Mouse (Mus musculus): ENCODE results near the gene Cxcl17. TPM values are rescaled to one million over a fixed set of nuclear protein-coding genes. Genes with fewer than 3 reads are reported as not detected.
A peak's percentile ranks its signal among the peaks of the same experiment; 100 is the strongest.

Cxcl17 gene
- polyA plus RNA-seq, 1 experiment from 2014 or later, result 0.47 TPM

DNA sequence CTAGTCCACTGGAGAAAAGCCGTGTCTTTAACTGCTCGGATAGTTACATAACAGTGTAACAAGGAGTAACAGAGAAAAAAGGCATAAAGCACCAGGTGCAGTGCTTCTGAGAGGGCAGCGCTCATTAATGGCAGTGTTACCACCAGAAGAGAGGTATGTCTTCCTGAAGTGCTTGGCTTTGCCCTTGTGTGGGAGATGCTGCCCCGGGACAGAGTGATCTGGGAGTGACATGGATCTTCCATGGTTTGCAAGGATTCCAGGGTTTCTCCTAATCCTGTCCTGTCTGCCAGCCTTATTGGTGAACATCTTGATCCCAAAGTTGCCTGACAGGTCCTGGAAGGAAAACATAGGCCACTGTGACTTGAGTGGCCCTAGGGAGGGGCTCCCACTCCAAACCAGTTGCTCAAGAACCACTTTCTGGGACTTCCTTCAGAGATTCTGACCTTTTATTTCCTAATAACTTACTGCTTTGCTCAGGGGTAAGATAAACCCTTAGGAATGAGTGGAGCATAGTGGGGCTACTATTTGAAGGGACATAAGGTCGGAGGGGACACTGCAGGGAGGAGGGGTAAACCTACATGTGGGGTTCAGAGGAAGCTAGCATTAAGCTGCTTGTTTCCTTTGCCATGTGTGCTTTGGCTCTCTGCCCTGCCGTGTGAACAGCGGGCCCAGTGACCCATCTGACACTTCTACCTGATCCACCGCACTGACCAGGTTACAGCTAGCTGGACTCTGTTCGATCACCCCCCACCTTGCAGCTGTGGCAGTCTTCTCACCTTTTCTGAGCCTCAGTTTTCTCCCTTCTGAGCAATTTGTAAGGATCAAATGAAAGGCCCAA is 27.5 kb upstream of the Cxcl17 start:
- Histone ChIP-seq H3K9ac (ENCODE audit: low read depth, low read length) (no peak overlapping the region), H3K9me3 (replicated peaks; ENCODE audit: low read length) (no peaks in the 10 kb centered on the region), H3K27ac (no peak overlapping the region), H3K36me3 (ENCODE audit: insufficient read depth, low read length) (no peaks in the 10 kb centered on the region), H3K27me3 (ENCODE audit: insufficient read depth, low read length) (no peaks in the 10 kb centered on the region), H3K4me3 (replicated peaks; ENCODE audit: low read depth, low read length) (no peak overlapping the region), H3K4me2 (ENCODE audit: low read length) (no peak overlapping the region), H3K4me1 (replicated peaks; ENCODE audit: insufficient read depth, low read length) (0 out of 2 replicates have a peak, but pooled peaks cover 4% of the 10 kb centered on the region)
- ATAC-seq (replicated peaks; ENCODE audit: low FRiP score, low read depth), result no peak
- WGBS, result 46% methylated on average over 9 of the region's 9 CpGs
- no peak for DNase-seq (ENCODE audit: low spot score)
- no peak for TF ChIP-seq CTCF (IDR thresholded peaks at IDR 0.05; ENCODE audit: low read depth)

- no peak overlapping the region for H3K4me2 ChIP-seq (ENCODE audit: low read length)
- H3K36me3 ChIP-seq (ENCODE audit: insufficient read depth, low read length), result no peaks in the 10 kb centered on the region
- H3K27ac ChIP-seq, result no peak overlapping the region
- no peak overlapping the region for H3K9ac ChIP-seq (ENCODE audit: low read depth, low read length)
- 74% methylated on average over 8 of the region's 8 CpGs for WGBS
- DNase-seq (ENCODE audit: low spot score) (no peak), ATAC-seq (replicated peaks; ENCODE audit: low FRiP score, low read depth) (no peak)
- H3K4me1 ChIP-seq (replicated peaks; ENCODE audit: insufficient read depth, low read length), result 0 out of 2 replicates have a peak, but pooled peaks cover 4% of the 10 kb centered on the region
- H3K27me3 ChIP-seq (ENCODE audit: insufficient read depth, low read length), result no peaks in the 10 kb centered on the region
- no peak overlapping the region for H3K4me3 ChIP-seq (replicated peaks; ENCODE audit: low read depth, low read length)
- TF ChIP-seq CTCF (IDR thresholded peaks at IDR 0.05; ENCODE audit: low read depth), result no peak
- no peaks in the 10 kb centered on the region for H3K9me3 ChIP-seq (replicated peaks; ENCODE audit: low read length)
Observed at GRCm38 (mm10) chr7:25439124-25439822, 26.6 kb upstream of the Cxcl17 start.

DNA sequence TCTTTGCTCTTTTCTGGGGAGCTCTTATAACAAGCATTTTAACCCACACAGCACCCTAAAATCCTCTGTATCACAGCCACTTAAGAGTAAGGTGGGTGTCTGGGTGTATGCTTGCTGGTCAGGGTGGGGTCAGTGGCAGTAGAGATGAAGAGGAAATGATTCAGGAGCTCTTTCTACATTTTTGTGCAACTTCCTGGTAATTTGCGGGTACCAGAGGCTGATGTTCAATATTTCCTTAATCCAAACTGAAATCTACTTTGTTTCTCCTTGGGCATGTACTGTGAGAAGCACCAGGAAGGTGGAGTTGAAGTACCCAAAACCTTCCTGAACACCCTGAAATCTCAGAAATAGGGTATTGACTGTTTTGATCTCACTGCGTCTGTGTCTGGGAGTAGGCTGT is 24.0 kb upstream of the Cxcl17 start:
- TF ChIP-seq CTCF (IDR thresholded peaks at IDR 0.05; ENCODE audit: low read depth), result no peak
- no peak overlapping the region for H3K4me2 ChIP-seq (ENCODE audit: low read length)
- no peak overlapping the region for H3K9ac ChIP-seq (ENCODE audit: low read depth, low read length)
- no peaks in the 10 kb centered on the region for H3K36me3 ChIP-seq (ENCODE audit: insufficient read depth, low read length)
- WGBS, result 75% methylated on average over 2 of the region's 2 CpGs
- H3K9me3 ChIP-seq (replicated peaks; ENCODE audit: low read length), result no peaks in the 10 kb centered on the region
- no peaks in the 10 kb centered on the region for H3K27me3 ChIP-seq (ENCODE audit: insufficient read depth, low read length)
- peaks cover 12% of the 10 kb centered on the region; the same call in 1 of the 2 replicates for H3K4me1 ChIP-seq (replicated peaks; ENCODE audit: insufficient read depth, low read length)
- DNase-seq (ENCODE audit: low spot score) (no peak), ATAC-seq (replicated peaks; ENCODE audit: low FRiP score, low read depth) (no peak)
- H3K27ac ChIP-seq, result peak overlapping the region; percentile 21; the same call in 1 of the 2 replicates
- H3K4me3 ChIP-seq (replicated peaks; ENCODE audit: low read depth, low read length), result no peak overlapping the region

DNA sequence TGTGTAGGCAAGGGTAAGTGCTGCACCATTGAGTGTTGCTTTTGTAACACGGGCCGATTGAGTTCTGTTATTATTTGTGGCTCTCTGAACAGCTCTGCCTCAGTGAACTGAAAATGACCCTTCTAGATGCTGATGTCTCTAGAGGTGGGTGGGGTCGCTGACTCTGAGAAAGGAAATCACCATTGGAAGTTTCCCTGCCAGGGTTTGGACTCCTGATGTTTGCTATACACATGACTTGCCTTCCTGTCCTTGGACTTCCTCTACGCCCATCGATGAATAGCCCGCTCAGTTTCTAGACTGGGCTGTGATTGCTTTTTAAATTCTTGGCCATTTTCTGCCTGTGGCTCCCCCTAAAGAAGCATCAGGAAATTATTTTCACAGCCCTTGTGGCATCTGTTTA is 23.5 kb upstream of the Cxcl17 start:
- no peak for TF ChIP-seq CTCF (IDR thresholded peaks at IDR 0.05; ENCODE audit: low read depth)
- Histone ChIP-seq H3K9ac (ENCODE audit: low read depth, low read length) (no peak overlapping the region), H3K27ac (peak overlapping the region; percentile 21; the same call in 1 of the 2 replicates), H3K4me2 (ENCODE audit: low read length) (no peak overlapping the region), H3K9me3 (replicated peaks; ENCODE audit: low read length) (no peaks in the 10 kb centered on the region), H3K4me1 (replicated peaks; ENCODE audit: insufficient read depth, low read length) (peaks cover 12% of the 10 kb centered on the region; the same call in 1 of the 2 replicates), H3K27me3 (ENCODE audit: insufficient read depth, low read length) (no peaks in the 10 kb centered on the region), H3K4me3 (replicated peaks; ENCODE audit: low read depth, low read length) (no peak overlapping the region), H3K36me3 (ENCODE audit: insufficient read depth, low read length) (no peaks in the 10 kb centered on the region)
- DNase-seq (ENCODE audit: low spot score) (peak; percentile 33), ATAC-seq (replicated peaks; ENCODE audit: low FRiP score, low read depth) (no peak)
- WGBS, result 62% methylated on average over 6 of the region's 6 CpGs

DNA sequence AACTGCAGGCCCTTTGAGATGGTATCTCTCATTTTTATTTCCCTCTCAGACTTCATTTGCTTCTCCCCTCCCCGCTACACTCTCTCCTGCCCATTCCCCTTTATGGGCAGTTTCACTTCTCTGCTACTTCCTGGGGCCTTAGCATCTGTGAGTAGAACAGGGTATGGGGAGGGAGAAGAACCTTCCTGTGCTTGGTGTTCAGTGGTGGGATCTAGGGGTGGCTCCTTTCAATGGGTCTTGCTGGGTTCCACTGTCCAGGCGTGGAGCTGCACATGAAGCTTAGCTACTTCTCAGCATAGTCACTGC is 22.8 kb upstream of the Cxcl17 start:
- no peak overlapping the region for H3K4me2 ChIP-seq (ENCODE audit: low read length)
- DNase-seq (ENCODE audit: low spot score), result no peak
- no peak for TF ChIP-seq CTCF (IDR thresholded peaks at IDR 0.05; ENCODE audit: low read depth)
- H3K9ac ChIP-seq (ENCODE audit: low read depth, low read length), result no peak overlapping the region
- H3K4me1 ChIP-seq (replicated peaks; ENCODE audit: insufficient read depth, low read length), result peaks cover 12% of the 10 kb centered on the region; the same call in 1 of the 2 replicates
- no peak overlapping the region for H3K4me3 ChIP-seq (replicated peaks; ENCODE audit: low read depth, low read length)
- WGBS, result 74% methylated on average over 2 of the region's 2 CpGs
- H3K27ac ChIP-seq, result no peak overlapping the region
- H3K36me3 ChIP-seq (ENCODE audit: insufficient read depth, low read length), result no peaks in the 10 kb centered on the region
- ATAC-seq (replicated peaks; ENCODE audit: low FRiP score, low read depth), result no peak
- no peaks in the 10 kb centered on the region for H3K9me3 ChIP-seq (replicated peaks; ENCODE audit: low read length)
- H3K27me3 ChIP-seq (ENCODE audit: insufficient read depth, low read length), result no peaks in the 10 kb centered on the region

GRCm38 (mm10) chr7:25434654-25435545 is 22.2 kb upstream of the Cxcl17 start:
- no peaks in the 10 kb centered on the region for H3K36me3 ChIP-seq (ENCODE audit: insufficient read depth, low read length)
- no peak for TF ChIP-seq CTCF (IDR thresholded peaks at IDR 0.05; ENCODE audit: low read depth)
- H3K4me3 ChIP-seq (replicated peaks; ENCODE audit: low read depth, low read length), result no peak overlapping the region
- no peak overlapping the region for H3K4me2 ChIP-seq (ENCODE audit: low read length)
- H3K27me3 ChIP-seq (ENCODE audit: insufficient read depth, low read length), result no peaks in the 10 kb centered on the region
- DNase-seq (ENCODE audit: low spot score), result no peak
- peaks cover 8% of the 10 kb centered on the region; the same call in 1 of the 2 replicates for H3K4me1 ChIP-seq (replicated peaks; ENCODE audit: insufficient read depth, low read length)
- ATAC-seq (replicated peaks; ENCODE audit: low FRiP score, low read depth), result no peak
- no peak overlapping the region for H3K27ac ChIP-seq
- no peak overlapping the region for H3K9ac ChIP-seq (ENCODE audit: low read depth, low read length)
- WGBS, result 90% methylated on average over 10 of the region's 10 CpGs
- no peaks in the 10 kb centered on the region for H3K9me3 ChIP-seq (replicated peaks; ENCODE audit: low read length)

Data from kidney, postnatal 0 days (tissue).